Mouse (Mus musculus) intestine, embryonic 15.5 days (tissue): ENCODE measurements around the gene Gm17482. TPM values are rescaled to one million over a fixed set of nuclear protein-coding genes. Genes with fewer than 3 reads are reported as not detected.

Experiments used
- ATAC-seq: fragments of 200-750 bp; cut with Nextera tagmentation; 2 replicates; pipeline ENCODE4 v1.8.0; 2017; ENCODE audit warnings: moderate TSS enrichment, moderate library complexity
- H3K27ac ChIP-seq: fragments of 300-500 bp; sonication (generic); 2 replicates; pipeline ENCODE4 v1.5.1; 2015; ENCODE audit warnings: mild to moderate bottlenecking, inconsistent platforms
- H3K27me3 ChIP-seq: fragments of 300-500 bp; sonication (generic); replicated peaks from 2 replicates; pipeline ENCODE4 v1.6.1; 2015; ENCODE audit warnings: inconsistent platforms
- H3K36me3 ChIP-seq: fragments of 300-500 bp; sonication (generic); 2 replicates; pipeline ENCODE4 v1.6.1; 2015; ENCODE audit warnings: inconsistent platforms
- H3K4me1 ChIP-seq: fragments of 300-500 bp; sonication (generic); replicated peaks from 2 replicates; pipeline ENCODE4 v1.6.1; 2015; ENCODE audit warnings: inconsistent platforms
- H3K4me2 ChIP-seq: fragments of 300-500 bp; sonication (generic); replicated peaks from 2 replicates; pipeline ENCODE4 v1.6.1; 2015; ENCODE audit warnings: mild to moderate bottlenecking, inconsistent platforms
- H3K4me3 ChIP-seq: fragments of 300-500 bp; sonication (generic); replicated peaks from 2 replicates; pipeline ENCODE4 v1.5.1; 2015; ENCODE audit warnings: inconsistent platforms
- H3K9ac ChIP-seq: fragments of 300-500 bp; sonication (generic); 2 replicates; pipeline ENCODE4 v1.6.1; 2015; ENCODE audit warnings: inconsistent platforms
- H3K9me3 ChIP-seq: fragments of 300-500 bp; sonication (generic); 2 replicates; pipeline ENCODE4 v1.6.1; 2016; ENCODE audit warnings: inconsistent platforms
- WGBS: fragments of 180-500 bp; shearing (Covaris S2); methylation state at CpG from one replicate; pipeline ENCODE4 v1.1.7; 2015; 5-methylcytosine and 5-hydroxymethylcytosine counted together
- polyA plus RNA-seq: library from polyadenylated mRNA; unstranded; fragments of >200 nt; fragmentation: Nextera tagmentation; extraction: Ambion mirVana; gene quantifications from 2 replicates; pipeline ENCODE4 v1.2.1, GENCODE M21; 2015

Gene Gm17482
- polyA plus RNA-seq, 1 experiment from 2014 or later = not detected

DNA sequence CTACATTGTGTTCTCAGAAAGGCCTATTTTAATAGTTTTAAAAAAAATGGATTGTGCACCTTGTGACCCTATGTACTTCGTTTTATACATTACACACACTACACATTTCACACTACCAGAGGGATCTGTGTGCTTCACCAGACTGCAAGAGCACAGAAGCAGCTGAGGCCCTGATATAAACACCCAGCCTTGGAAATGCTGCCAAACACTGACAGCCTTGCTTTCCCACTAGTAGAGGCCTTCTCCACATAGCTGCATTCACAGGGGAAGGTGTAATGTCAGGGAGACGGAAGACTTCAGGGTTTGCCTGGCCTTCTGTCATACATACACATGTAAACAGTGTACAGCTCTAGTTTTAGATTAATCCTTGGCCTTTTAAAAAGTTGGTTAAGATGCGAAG is 28.0 kb downstream of the Gm17482 start:
- H3K9me3 ChIP-seq = no peaks in the 10 kb centered on the region
- H3K4me2 ChIP-seq = no peak overlapping the region
- H3K4me3 ChIP-seq = no peak overlapping the region
- no peak for ATAC-seq
- no peak overlapping the region for H3K9ac ChIP-seq
- H3K36me3 ChIP-seq = no peaks in the 10 kb centered on the region
- H3K27ac ChIP-seq = no peak overlapping the region
- 67% methylated on average over 3 of the region's 3 CpGs for WGBS
- no peaks in the 10 kb centered on the region for H3K27me3 ChIP-seq
- peaks cover 12% of the 10 kb centered on the region for H3K4me1 ChIP-seq

DNA sequence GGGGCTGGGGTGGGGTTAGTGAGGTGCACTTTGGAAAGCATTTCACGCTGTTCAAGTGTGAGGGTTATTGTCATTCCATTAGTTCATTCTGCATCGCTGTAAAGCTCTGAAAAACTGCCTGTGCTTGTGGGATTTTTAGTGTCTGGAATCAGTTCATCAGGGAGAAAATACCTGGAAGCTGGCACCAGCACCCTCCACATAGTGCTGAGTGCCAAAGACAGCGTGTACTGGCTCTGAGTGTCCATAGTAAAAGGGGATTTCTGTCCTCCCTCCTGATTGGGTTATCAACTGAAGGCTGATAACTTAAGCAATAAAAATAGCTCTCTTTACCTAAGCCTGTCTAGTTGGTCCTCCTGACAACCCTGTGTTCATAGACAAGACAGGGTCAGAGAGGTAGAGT is 33.4 kb downstream of the Gm17482 start:
- Histone ChIP-seq H3K4me3 (no peak overlapping the region), H3K9ac (no peak overlapping the region), H3K27me3 (no peaks in the 10 kb centered on the region), H3K27ac (no peak overlapping the region), H3K4me2 (no peak overlapping the region), H3K9me3 (no peaks in the 10 kb centered on the region), H3K4me1 (no peaks in the 10 kb centered on the region), H3K36me3 (no peaks in the 10 kb centered on the region)
- ATAC-seq = no peak
- 63% methylated on average over 3 of the region's 3 CpGs for WGBS

DNA sequence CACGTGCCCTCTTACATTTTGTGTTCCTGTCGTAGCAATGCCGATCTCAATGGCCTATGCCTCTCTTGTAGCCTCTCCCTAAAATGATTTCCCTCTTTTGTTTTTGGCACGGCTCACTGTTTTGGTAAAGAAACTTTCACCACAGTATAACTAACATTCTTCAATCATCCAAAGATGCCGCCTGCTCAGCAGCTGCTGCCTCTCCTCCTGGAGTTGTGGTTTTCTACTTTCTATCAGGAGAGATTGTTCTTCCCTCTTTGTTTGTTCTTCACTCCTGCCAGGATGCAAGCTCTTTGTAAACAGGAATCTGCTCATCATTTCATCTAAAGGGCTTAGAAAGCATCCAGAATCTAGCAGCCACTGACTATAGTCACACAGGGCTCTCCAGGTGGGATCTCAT is 39.6 kb downstream of the Gm17482 start:
- H3K27ac ChIP-seq = no peak overlapping the region
- H3K27me3 ChIP-seq = no peaks in the 10 kb centered on the region
- no peak overlapping the region for H3K9ac ChIP-seq
- H3K4me3 ChIP-seq = no peak overlapping the region
- H3K9me3 ChIP-seq = no peaks in the 10 kb centered on the region
- H3K4me1 ChIP-seq = peaks cover 6% of the 10 kb centered on the region; the same call in 1 of the 2 replicates
- H3K36me3 ChIP-seq = no peaks in the 10 kb centered on the region
- 76% methylated on average over 5 of the region's 5 CpGs for WGBS
- no peak overlapping the region for H3K4me2 ChIP-seq
- ATAC-seq = no peak

DNA sequence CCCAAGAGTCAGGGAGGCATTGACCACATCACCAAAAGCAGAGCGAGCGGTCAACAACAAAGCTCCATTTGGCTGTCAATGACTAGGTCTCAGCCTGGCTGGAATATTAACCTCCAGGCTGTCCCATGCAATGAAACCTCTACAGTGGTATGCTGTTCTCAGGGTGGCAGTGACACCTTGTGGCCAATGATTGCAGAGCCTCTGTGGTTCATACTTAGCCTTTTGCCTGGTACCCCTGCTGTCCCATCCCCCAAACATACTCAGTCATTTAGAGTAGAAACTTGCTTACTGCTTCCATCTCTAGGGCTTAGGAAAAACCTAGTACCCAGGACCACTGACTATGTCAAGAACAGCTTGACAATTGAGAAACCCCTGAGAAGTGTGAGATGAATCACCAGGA is 40.8 kb downstream of the Gm17482 start:
- 44% methylated on average over 2 of the region's 2 CpGs for WGBS
- Histone ChIP-seq H3K4me1 (peaks cover 10% of the 10 kb centered on the region; the same call in 1 of the 2 replicates), H3K27me3 (no peaks in the 10 kb centered on the region), H3K4me3 (no peak overlapping the region), H3K9ac (no peak overlapping the region), H3K27ac (no peak overlapping the region), H3K36me3 (no peaks in the 10 kb centered on the region), H3K9me3 (no peaks in the 10 kb centered on the region), H3K4me2 (no peak overlapping the region)
- ATAC-seq = peak; percentile 83

DNA sequence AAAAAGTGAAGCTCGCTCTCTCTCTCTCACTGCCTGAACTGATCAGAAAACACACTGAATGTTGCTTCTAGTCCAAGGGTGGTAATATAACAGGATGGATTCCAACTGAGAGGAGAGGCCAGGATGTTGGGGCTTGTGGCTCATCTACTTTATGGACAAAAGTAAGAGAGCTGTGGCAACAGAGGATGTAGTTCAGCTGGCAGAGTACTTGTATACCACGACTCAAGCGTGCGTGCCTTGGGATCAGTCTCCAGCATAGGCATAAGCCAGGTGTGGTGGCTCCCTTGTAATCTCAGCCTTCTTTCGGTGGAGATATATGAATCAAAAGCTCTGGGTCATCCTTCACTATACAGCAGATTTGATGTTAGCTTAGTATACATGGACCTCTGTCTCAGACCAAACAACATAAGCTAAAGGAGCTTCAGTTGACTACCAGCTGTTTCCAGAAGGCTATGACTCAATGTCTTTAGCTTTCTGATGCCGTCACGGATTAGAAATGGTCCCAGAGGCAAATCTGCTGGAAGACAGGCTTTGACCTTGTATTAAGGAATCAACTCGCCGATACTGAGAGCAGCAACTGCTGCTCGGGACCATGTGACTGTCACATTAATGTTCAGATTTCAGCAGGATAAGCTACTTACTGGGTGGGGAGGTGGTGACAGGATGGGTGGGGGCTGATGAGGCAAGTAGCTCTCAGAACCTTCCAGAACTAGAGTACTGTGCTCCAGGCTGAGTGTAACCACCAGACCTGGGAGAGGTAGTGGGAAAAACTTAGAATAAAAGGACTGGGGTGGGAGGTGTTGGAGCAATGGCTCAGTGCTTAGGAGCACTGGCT is 41.6 kb downstream of the Gm17482 start:
- no peak overlapping the region for H3K9ac ChIP-seq
- no peaks in the 10 kb centered on the region for H3K9me3 ChIP-seq
- H3K27me3 ChIP-seq = no peaks in the 10 kb centered on the region
- 84% methylated on average over 10 of the region's 10 CpGs for WGBS
- no peak overlapping the region for H3K27ac ChIP-seq
- H3K4me3 ChIP-seq = no peak overlapping the region
- no peak overlapping the region for H3K4me2 ChIP-seq
- H3K36me3 ChIP-seq = no peaks in the 10 kb centered on the region
- H3K4me1 ChIP-seq = peaks cover 10% of the 10 kb centered on the region; the same call in 1 of the 2 replicates
- ATAC-seq = no peak

DNA sequence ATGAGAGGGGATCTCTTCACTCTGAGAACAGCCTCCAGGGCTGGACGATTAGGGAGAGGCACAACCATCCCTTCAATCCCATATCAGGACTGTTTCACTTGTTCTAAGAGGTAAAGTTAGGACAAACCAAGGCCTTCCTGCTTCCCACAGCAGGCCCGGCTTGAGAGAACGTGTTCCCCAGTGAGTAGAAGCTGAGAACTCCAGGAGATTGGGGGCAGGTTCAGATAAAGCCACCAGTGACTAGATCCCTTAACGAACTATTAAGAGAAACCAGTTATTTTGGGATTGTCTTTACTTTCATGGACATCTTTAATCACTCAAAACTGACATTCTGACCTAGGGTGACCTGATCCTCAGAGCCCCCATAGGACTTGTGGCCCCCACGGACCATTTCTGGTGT is 42.4 kb downstream of the Gm17482 start:
- peaks cover 10% of the 10 kb centered on the region; the same call in 1 of the 2 replicates for H3K4me1 ChIP-seq
- H3K4me2 ChIP-seq = no peak overlapping the region
- H3K4me3 ChIP-seq = no peak overlapping the region
- no peaks in the 10 kb centered on the region for H3K27me3 ChIP-seq
- H3K9ac ChIP-seq = no peak overlapping the region
- WGBS = 76% methylated on average over 5 of the region's 5 CpGs
- ATAC-seq = no peak
- H3K36me3 ChIP-seq = no peaks in the 10 kb centered on the region
- H3K9me3 ChIP-seq = no peaks in the 10 kb centered on the region
- no peak overlapping the region for H3K27ac ChIP-seq

DNA sequence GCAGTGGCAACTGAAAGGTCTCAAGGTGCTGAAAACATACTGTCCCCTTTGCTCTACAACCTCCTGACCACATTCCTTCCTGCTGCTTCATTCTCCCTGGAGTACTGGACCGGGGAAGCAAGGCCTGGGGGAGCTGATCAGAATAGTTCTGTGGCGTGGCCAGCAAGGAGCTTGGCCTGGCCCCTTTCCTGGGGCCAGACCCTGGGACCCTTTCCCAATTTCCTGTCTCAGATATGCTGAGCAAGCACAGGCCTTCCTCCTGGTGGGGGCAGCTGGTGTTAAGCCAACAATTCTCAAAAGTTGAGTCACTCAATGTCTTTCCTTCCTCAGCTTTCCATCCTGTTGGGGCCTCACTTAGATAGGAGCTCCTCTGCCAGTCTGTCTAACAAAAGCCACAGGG is 42.9 kb downstream of the Gm17482 start:
- ATAC-seq = no peak
- Histone ChIP-seq H3K27me3 (no peaks in the 10 kb centered on the region), H3K4me2 (no peak overlapping the region), H3K36me3 (no peaks in the 10 kb centered on the region), H3K9me3 (no peaks in the 10 kb centered on the region), H3K27ac (no peak overlapping the region), H3K4me1 (peaks cover 10% of the 10 kb centered on the region; the same call in 1 of the 2 replicates), H3K4me3 (no peak overlapping the region), H3K9ac (no peak overlapping the region)
- 62% methylated on average over 2 of the region's 2 CpGs for WGBS

DNA sequence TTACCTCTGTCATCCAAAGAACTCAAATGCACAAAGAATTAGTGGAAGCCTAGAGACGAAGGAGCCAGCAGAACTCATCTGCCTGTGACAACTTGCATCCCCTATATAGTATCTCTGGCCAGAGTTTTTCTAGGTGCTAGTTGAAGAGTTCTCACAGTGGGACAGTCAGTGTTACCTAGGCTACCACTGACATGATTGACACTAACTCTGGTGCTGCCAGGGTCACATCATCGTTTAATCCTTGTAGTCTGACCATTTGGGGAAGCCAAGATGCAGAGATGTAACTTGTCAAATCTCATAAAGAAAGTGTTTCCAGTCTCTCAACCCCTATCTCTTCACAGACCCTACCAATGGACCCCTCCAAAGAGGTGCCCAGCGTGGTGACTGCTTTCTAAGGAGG is 44.2 kb downstream of the Gm17482 start:
- Histone ChIP-seq H3K9me3 (no peaks in the 10 kb centered on the region), H3K9ac (no peak overlapping the region), H3K27me3 (no peaks in the 10 kb centered on the region), H3K4me3 (no peak overlapping the region), H3K36me3 (no peaks in the 10 kb centered on the region), H3K4me1 (peaks cover 10% of the 10 kb centered on the region; the same call in 1 of the 2 replicates), H3K4me2 (no peak overlapping the region), H3K27ac (no peak overlapping the region)
- no peak for ATAC-seq
- WGBS = 78% methylated on average over 3 of the region's 3 CpGs

DNA sequence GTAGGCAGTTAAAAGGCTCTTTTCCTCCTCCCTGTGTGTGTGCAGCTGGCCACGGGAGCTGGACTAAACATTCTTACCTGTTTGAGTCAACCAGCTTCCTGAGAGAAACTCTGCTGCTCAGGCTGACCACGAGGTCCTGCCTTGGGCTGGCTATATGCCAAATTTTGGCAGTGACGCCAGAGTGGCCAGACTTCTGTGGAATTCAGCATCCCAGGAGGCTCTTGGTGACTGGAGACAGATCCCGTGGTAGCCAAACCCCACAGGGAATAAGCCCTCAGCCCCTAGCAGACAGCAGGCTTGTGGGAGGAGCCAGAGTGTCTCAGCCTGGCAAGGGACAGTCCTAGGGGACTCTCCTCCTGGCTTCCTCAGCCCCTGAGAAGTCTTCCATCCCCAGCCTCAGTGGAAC is 44.7 kb downstream of the Gm17482 start:
- Histone ChIP-seq H3K4me3 (no peak overlapping the region), H3K27me3 (no peaks in the 10 kb centered on the region), H3K9me3 (no peaks in the 10 kb centered on the region), H3K9ac (no peak overlapping the region), H3K36me3 (no peaks in the 10 kb centered on the region), H3K4me1 (peaks cover 10% of the 10 kb centered on the region; the same call in 1 of the 2 replicates), H3K4me2 (no peak overlapping the region), H3K27ac (no peak overlapping the region)
- 14% methylated on average over 4 of the region's 4 CpGs for WGBS
- ATAC-seq = no peak

DNA sequence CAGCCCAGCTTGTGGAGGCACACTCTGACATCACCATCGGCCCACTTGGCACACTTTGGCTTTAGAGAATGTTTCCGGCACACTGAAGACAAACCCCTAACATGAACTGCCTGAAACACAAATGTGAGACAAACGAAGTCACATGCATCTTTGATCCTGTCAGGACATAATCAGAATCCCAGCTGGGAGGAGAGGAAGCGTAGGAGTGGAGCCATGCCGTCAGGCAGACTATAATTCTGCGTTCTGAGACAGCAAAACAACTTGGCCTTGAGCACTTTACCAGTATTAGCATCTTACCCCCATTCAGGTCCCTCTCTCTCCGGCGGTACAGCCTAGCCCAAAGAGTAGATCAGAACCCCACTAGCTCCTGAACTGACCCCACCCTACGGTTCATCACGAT is 46.2 kb downstream of the Gm17482 start:
- no peaks in the 10 kb centered on the region for H3K9me3 ChIP-seq
- H3K27me3 ChIP-seq = no peaks in the 10 kb centered on the region
- ATAC-seq = no peak
- H3K4me3 ChIP-seq = no peak overlapping the region
- 87% methylated on average over 10 of the region's 10 CpGs for WGBS
- H3K4me1 ChIP-seq = peaks cover 10% of the 10 kb centered on the region; the same call in 1 of the 2 replicates
- H3K27ac ChIP-seq = no peak overlapping the region
- H3K4me2 ChIP-seq = no peak overlapping the region
- H3K36me3 ChIP-seq = no peaks in the 10 kb centered on the region
- H3K9ac ChIP-seq = no peak overlapping the region

DNA sequence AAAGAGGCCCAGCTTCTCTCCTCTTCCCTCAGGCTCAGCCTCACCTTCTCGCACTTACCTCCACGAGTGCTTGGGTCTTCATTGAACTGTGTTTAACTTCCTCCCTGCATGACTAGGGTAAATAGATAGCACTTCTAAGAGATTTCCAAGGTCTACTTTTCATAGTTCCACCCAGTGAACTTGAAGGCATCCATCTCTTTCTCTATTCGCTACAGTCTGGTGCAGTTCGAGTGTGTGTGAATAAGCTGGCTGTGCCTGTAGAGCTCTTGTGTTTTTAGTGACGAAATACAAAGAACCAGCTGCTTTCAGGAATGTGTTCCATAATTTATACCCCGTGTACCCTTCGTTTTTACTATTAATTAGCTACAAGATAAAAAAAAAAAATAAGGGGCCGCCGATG is 47.6 kb downstream of the Gm17482 start:
- H3K4me1 ChIP-seq = peaks cover 10% of the 10 kb centered on the region; the same call in 1 of the 2 replicates
- no peaks in the 10 kb centered on the region for H3K9me3 ChIP-seq
- H3K36me3 ChIP-seq = no peaks in the 10 kb centered on the region
- ATAC-seq = no peak
- no peak overlapping the region for H3K9ac ChIP-seq
- no peak overlapping the region for H3K27ac ChIP-seq
- no peak overlapping the region for H3K4me2 ChIP-seq
- no peak overlapping the region for H3K4me3 ChIP-seq
- WGBS = 74% methylated on average over 9 of the region's 9 CpGs
- H3K27me3 ChIP-seq = no peaks in the 10 kb centered on the region

DNA sequence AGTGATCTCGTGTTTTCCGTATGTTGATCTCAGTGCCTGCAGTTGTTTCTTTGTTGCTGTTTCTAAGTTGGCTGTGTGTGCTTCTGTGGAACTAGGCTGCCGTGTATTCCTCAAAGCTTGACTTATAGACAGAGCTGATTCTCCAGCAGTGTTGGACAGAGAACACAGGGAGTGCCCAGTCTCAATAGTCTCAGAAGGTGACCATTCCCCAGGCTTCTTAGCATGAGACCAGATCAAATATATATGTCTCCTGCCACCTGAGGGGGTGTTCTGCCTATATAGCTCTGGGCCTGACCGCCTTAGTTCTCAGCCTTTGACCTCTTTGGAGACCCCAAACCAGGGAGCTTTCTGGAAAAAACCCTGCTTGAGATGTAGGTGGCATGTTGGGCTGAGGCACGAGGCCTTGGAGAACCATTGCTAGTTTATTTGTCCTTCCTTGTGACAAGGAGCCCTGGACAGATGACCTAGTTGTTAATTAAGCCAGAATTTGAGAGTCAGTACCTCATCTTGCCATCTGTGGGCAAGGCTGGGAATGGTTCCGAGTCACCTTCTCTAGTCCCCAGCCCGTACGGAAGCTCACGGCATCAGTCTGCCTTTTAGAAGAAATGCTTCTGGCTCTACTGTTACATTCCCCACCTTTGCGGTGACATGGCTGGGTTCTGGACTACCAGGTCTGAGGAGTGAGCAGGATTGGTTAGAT is 48.1 kb downstream of the Gm17482 start:
- 87% methylated on average over 10 of the region's 10 CpGs for WGBS
- no peak overlapping the region for H3K9ac ChIP-seq
- no peaks in the 10 kb centered on the region for H3K9me3 ChIP-seq
- no peaks in the 10 kb centered on the region for H3K27me3 ChIP-seq
- H3K4me3 ChIP-seq = no peak overlapping the region
- peaks cover 7% of the 10 kb centered on the region; the same call in 1 of the 2 replicates for H3K4me1 ChIP-seq
- no peak overlapping the region for H3K27ac ChIP-seq
- no peak for ATAC-seq
- H3K4me2 ChIP-seq = no peak overlapping the region
- H3K36me3 ChIP-seq = no peaks in the 10 kb centered on the region
